Mouse (Mus musculus): ENCODE measurements around the gene Xxylt1.

GRCm38 (mm10) chr16:31069211-31070166 is 11.7 kb downstream of the Xxylt1 start:
- TF ChIP-seq POLR2A (IDR thresholded peaks at IDR 0.05; ENCODE audit: low read depth, low read length) (no peak), CTCF (IDR thresholded peaks at IDR 0.05; ENCODE audit: borderline replicate concordance, insufficient read depth, low read length) (no peak)

Measured in embryonic fibroblast, embryonic 13.5 days (primary cell).